Mouse (Mus musculus) heart, embryonic 14.5 days (tissue): ENCODE measurements around the gene Ush2a. TPM values are rescaled to one million over a fixed set of nuclear protein-coding genes. Genes with fewer than 3 reads are reported as not detected.

Experiments
- ATAC-seq: fragments of 200-750 bp; cut with Nextera tagmentation; 2 replicates; pipeline ENCODE4 v1.8.0; 2017; ENCODE audit warnings: low read depth, moderate TSS enrichment; ENCODE audit not compliant: insufficient number of reproducible peaks, insufficient read depth, low FRiP score
- H3K27ac ChIP-seq, 2 experiments: fragments of 200-500 bp in 1 of 2; fragments of 300-500 bp in 1 of 2; sonication (generic) in 1 of 2; replicated peaks in 1 of 2; 2 replicates each; pipeline ENCODE4 v1.5.1; 2012 to 2014; ENCODE audit warnings: low read depth in 2 of 2, low read length in 2 of 2, control low read depth in 1 of 2, mild to moderate bottlenecking in 1 of 2, mixed read lengths in 1 of 2; ENCODE audit not compliant: control insufficient read depth in 1 of 2, insufficient read depth in 1 of 2
- H3K27me3 ChIP-seq: fragments of 300-500 bp; sonication (generic); 2 replicates; pipeline ENCODE4 v1.6.1; 2014; ENCODE audit warnings: mild to moderate bottlenecking, low read length, control low read depth; ENCODE audit not compliant: control insufficient read depth, insufficient read depth
- H3K36me3 ChIP-seq: fragments of 300-500 bp; sonication (generic); 2 replicates; pipeline ENCODE4 v1.6.1; 2014; ENCODE audit warnings: mild to moderate bottlenecking, control low read depth, low read length, mixed read lengths; ENCODE audit not compliant: control insufficient read depth, insufficient read depth
- H3K4me1 ChIP-seq, 2 experiments: fragments of 200-500 bp in 1 of 2; fragments of 300-500 bp in 1 of 2; sonication (generic) in 1 of 2; 2 replicates each; pipeline ENCODE4 v1.6.1; 2012 to 2014; ENCODE audit warnings: low read length in 2 of 2, control low read depth in 1 of 2, mixed read lengths in 1 of 2; ENCODE audit not compliant: control insufficient read depth in 2 of 2, insufficient read depth in 2 of 2
- H3K4me2 ChIP-seq: fragments of 300-500 bp; sonication (generic); 2 replicates; pipeline ENCODE4 v1.6.1; 2014; ENCODE audit warnings: mild to moderate bottlenecking, low read length
- H3K4me3 ChIP-seq, 2 experiments: fragments of 200-500 bp in 1 of 2; fragments of 300-500 bp in 1 of 2; sonication (generic) in 1 of 2; 2 replicates each; pipeline ENCODE4 v1.5.1; 2012 to 2014; ENCODE audit warnings: low read length in 2 of 2, mild to moderate bottlenecking in 2 of 2, control low read depth in 1 of 2, low read depth in 1 of 2, moderate library complexity in 1 of 2; ENCODE audit not compliant: control insufficient read depth in 1 of 2, insufficient read depth in 1 of 2
- H3K9ac ChIP-seq: fragments of 300-500 bp; sonication (generic); 2 replicates; pipeline ENCODE4 v1.6.1; 2014; ENCODE audit warnings: mild to moderate bottlenecking, low read length
- H3K9me3 ChIP-seq: fragments of 300-500 bp; sonication (generic); 2 replicates; pipeline ENCODE4 v1.6.1; 2016; ENCODE audit warnings: low read length, control low read depth; ENCODE audit not compliant: control insufficient read depth
- WGBS: fragments of 180-500 bp; shearing (Covaris S2); extraction: QIAGEN DNeasy Blood & Tissue Kit; methylation state at CpG from one replicate; pipeline ENCODE4 v1.1.7; 2014; 5-methylcytosine and 5-hydroxymethylcytosine counted together
- polyA plus RNA-seq: library from polyadenylated mRNA; unstranded; fragments of >200 nt; fragmentation: Nextera tagmentation; extraction: Ambion mirVana; gene quantifications from 2 replicates; pipeline ENCODE4 v1.2.1, GENCODE M21; 2014

The Ush2a gene
- polyA plus RNA-seq, 1 experiment from 2014 or later: 0.08 TPM

- Histone ChIP-seq H3K9me3 (no peaks in the 10 kb centered on the region), H3K9ac (no peak overlapping the region), H3K27ac (no peak overlapping the region), H3K36me3 (no peaks in the 10 kb centered on the region), H3K4me2 (no peak overlapping the region), H3K4me3 (no peak overlapping the region), H3K4me1 (no peaks in the 10 kb centered on the region), H3K27me3 (no peaks in the 10 kb centered on the region)
- 89% methylated on average over 5 of the region's 5 CpGs for WGBS
- ATAC-seq: no peak
Measured at GRCm38 (mm10) chr1:188504958-188505357, 243.1 kb downstream of the Ush2a start.

DNA sequence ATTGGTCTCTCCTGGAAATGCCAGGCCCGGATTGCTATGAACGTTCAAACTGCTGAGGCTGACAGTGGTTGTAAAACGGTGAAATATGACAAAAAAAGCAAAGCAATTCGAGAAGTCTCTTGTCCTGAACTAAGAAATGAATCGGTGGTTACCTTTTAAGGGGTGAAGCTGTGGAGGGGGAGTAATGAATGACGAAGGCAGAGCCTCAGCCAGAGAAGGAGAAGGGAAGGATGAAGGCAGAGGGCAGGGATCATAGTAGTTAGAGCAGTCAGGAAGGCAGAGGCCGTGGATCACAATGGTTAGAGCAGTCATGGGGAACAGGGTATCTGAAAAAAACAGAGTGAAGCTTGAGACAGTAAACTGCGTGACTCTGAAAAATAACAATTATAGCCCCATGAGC is 257.0 kb downstream of the Ush2a start:
- ATAC-seq: no peak
- 92% methylated on average over 8 of the region's 8 CpGs for WGBS

GRCm38 (mm10) chr1:188527451-188527850 is 265.6 kb downstream of the Ush2a start:
- no peak for ATAC-seq
- H3K4me1 ChIP-seq: peaks cover 0 to 2% of the 10 kb centered on the region in 2 experiments; a peak in 1 of 4 replicates
- H3K27me3 ChIP-seq: no peaks in the 10 kb centered on the region
- 75% methylated on average over 3 of the region's 3 CpGs for WGBS
- H3K4me2 ChIP-seq: no peak overlapping the region
- H3K4me3 ChIP-seq: no peak overlapping the region
- no peaks in the 10 kb centered on the region for H3K9me3 ChIP-seq
- no peak overlapping the region for H3K27ac ChIP-seq
- no peak overlapping the region for H3K9ac ChIP-seq
- no peaks in the 10 kb centered on the region for H3K36me3 ChIP-seq

More for the DNA sequence above, 257.0 kb downstream of the Ush2a start:
- peaks cover 0 to 7% of the 10 kb centered on the region in 2 experiments; a peak in 1 of 4 replicates for H3K4me1 ChIP-seq
- no peak overlapping the region for H3K27ac ChIP-seq
- H3K4me2 ChIP-seq: no peak overlapping the region
- H3K9ac ChIP-seq: no peak overlapping the region
- no peaks in the 10 kb centered on the region; the same call in 1 of the 2 replicates for H3K9me3 ChIP-seq
- no peaks in the 10 kb centered on the region for H3K36me3 ChIP-seq
- no peaks in the 10 kb centered on the region for H3K27me3 ChIP-seq
- H3K4me3 ChIP-seq: no peak overlapping the region

DNA sequence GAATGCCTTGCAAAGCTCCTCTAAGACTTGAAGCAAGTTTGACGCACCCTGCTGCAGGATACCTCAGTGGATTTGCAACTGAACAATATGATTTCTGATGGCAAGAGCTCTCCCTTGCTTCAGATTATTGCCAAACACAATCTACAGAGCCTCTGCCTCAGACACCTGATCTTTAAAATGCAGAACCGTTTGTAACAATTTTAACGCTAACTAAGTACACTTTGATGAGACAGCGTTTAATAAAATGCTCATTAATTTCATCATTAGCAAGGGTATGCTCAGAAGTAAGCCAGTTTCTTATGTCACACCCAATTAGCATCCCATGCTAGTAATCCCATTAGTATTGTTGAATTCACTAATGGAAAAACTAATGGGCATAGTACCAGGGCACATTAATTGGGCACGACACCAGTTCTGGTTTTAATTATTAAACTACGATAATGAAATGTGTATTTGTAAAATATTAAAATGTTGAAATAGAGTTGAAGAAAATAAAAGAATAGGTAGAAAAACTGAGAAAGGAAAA is 267.8 kb downstream of the Ush2a start:
- H3K4me1 ChIP-seq: peaks cover 0 to 2% of the 10 kb centered on the region in 2 experiments; a peak in 2 of 4 replicates
- H3K9ac ChIP-seq: no peak overlapping the region
- H3K4me2 ChIP-seq: no peak overlapping the region
- no peaks in the 10 kb centered on the region for H3K36me3 ChIP-seq
- H3K27me3 ChIP-seq: no peaks in the 10 kb centered on the region
- 89% methylated on average over 6 of the region's 6 CpGs for WGBS
- H3K27ac ChIP-seq: no peak overlapping the region
- H3K9me3 ChIP-seq: no peaks in the 10 kb centered on the region
- H3K4me3 ChIP-seq: no peak overlapping the region
- no peak for ATAC-seq

- no peak overlapping the region for H3K4me3 ChIP-seq
- no peaks in the 10 kb centered on the region; a peak in 1 of 4 replicates for H3K4me1 ChIP-seq
- no peak for ATAC-seq
- H3K36me3 ChIP-seq: no peaks in the 10 kb centered on the region
- no peaks in the 10 kb centered on the region for H3K9me3 ChIP-seq
- WGBS: 61% methylated on average over 1 of the region's 1 CpGs
- no peak overlapping the region for H3K27ac ChIP-seq
- no peak overlapping the region for H3K4me2 ChIP-seq
- no peaks in the 10 kb centered on the region for H3K27me3 ChIP-seq
- H3K9ac ChIP-seq: no peak overlapping the region
Measured at GRCm38 (mm10) chr1:188537021-188537420, 275.2 kb downstream of the Ush2a start.

- WGBS: 90% methylated on average over 5 of the region's 5 CpGs
- no peaks in the 10 kb centered on the region for H3K27me3 ChIP-seq
- no peak for ATAC-seq
- no peaks in the 10 kb centered on the region for H3K4me1 ChIP-seq
- no peaks in the 10 kb centered on the region for H3K9me3 ChIP-seq
- no peak overlapping the region for H3K4me2 ChIP-seq
- no peak overlapping the region for H3K4me3 ChIP-seq
- no peak overlapping the region for H3K27ac ChIP-seq
- no peaks in the 10 kb centered on the region for H3K36me3 ChIP-seq
- H3K9ac ChIP-seq: no peak overlapping the region
Measured at GRCm38 (mm10) chr1:188539621-188540020, 277.8 kb downstream of the Ush2a start.

- Histone ChIP-seq H3K4me3 (no peak overlapping the region), H3K9me3 (no peaks in the 10 kb centered on the region), H3K4me1 (no peaks in the 10 kb centered on the region), H3K9ac (no peak overlapping the region), H3K4me2 (no peak overlapping the region), H3K27me3 (no peaks in the 10 kb centered on the region), H3K27ac (no peak overlapping the region), H3K36me3 (no peaks in the 10 kb centered on the region)
- WGBS: 91% methylated on average over 3 of the region's 3 CpGs
- ATAC-seq: no peak
Measured at GRCm38 (mm10) chr1:188541492-188541891, 279.7 kb downstream of the Ush2a start.

GRCm38 (mm10) chr1:188543364-188543763 is 281.5 kb downstream of the Ush2a start:
- 11% methylated on average over 1 of the region's 1 CpGs for WGBS
- Histone ChIP-seq H3K27ac (no peak overlapping the region), H3K9ac (no peak overlapping the region), H3K36me3 (no peaks in the 10 kb centered on the region), H3K4me2 (no peak overlapping the region), H3K27me3 (no peaks in the 10 kb centered on the region), H3K4me3 (no peak overlapping the region), H3K9me3 (no peaks in the 10 kb centered on the region), H3K4me1 (no peaks in the 10 kb centered on the region)
- ATAC-seq: no peak
